Mouse (Mus musculus): ENCODE data around the gene Rreb1. TPM values are rescaled to one million over a fixed set of nuclear protein-coding genes. Genes with fewer than 3 reads are reported as not detected.

The Rreb1 gene
- polyA plus RNA-seq (2015; fragmentation: Nextera tagmentation; extraction: Ambion mirVana) = 17.3 and 20.6 TPM in 2 replicates

- Histone ChIP-seq H3K4me1 (replicated peaks; ENCODE audit: control insufficient read depth, insufficient read depth, low read length) (peaks cover 11% of the 10 kb centered on the region), H3K4me3 (ENCODE audit: low read length) (peak within 1 kb of the TSS; percentile 58), H3K9ac (ENCODE audit: low read length) (peak within 1 kb of the TSS; percentile 73), H3K9me3 (ENCODE audit: control insufficient read depth, low read length) (no peaks in the 10 kb centered on the region), H3K27ac (ENCODE audit: low read length) (peak within 1 kb of the TSS; percentile 7), H3K4me2 (ENCODE audit: low read depth, low read length) (peak within 1 kb of the TSS; percentile 72), H3K27me3 (ENCODE audit: control insufficient read depth, insufficient read depth, low read depth, low read length) (peaks cover 3% of the 10 kb centered on the region; the same call in 1 of the 2 replicates), H3K36me3 (ENCODE audit: control insufficient read depth, insufficient read depth, low read length) (no peaks in the 10 kb centered on the region)
- WGBS = 0% methylated on average over 27 of the region's 37 CpGs
- ATAC-seq (ENCODE audit: low read depth) = peak; percentile 67
Observed at GRCm38 (mm10) chr13:37778147-37778593, at the start of gene Rreb1. Rreb1 (plus strand) TSS chr13:37778400.

GRCm38 (mm10) chr13:37728551-37728950 is 49.6 kb upstream of the Rreb1 start:
- WGBS = 53% methylated on average over 7 of the region's 7 CpGs
- Histone ChIP-seq H3K36me3 (ENCODE audit: control insufficient read depth, insufficient read depth, low read length) (no peaks in the 10 kb centered on the region), H3K27me3 (ENCODE audit: control insufficient read depth, insufficient read depth, low read depth, low read length) (no peaks in the 10 kb centered on the region), H3K4me3 (ENCODE audit: low read length) (no peak overlapping the region), H3K4me1 (replicated peaks; ENCODE audit: control insufficient read depth, insufficient read depth, low read length) (no peaks in the 10 kb centered on the region; the same call in 1 of the 2 replicates), H3K4me2 (ENCODE audit: low read depth, low read length) (no peak overlapping the region), H3K27ac (ENCODE audit: low read length) (no peak overlapping the region), H3K9ac (ENCODE audit: low read length) (no peak overlapping the region), H3K9me3 (ENCODE audit: control insufficient read depth, low read length) (no peaks in the 10 kb centered on the region)
- ATAC-seq (ENCODE audit: low read depth) = no peak

GRCm38 (mm10) chr13:37731914-37732693 is 46.1 kb upstream of the Rreb1 start:
- no peaks in the 10 kb centered on the region; the same call in 1 of the 2 replicates for H3K4me1 ChIP-seq (replicated peaks; ENCODE audit: control insufficient read depth, insufficient read depth, low read length)
- no peak overlapping the region for H3K4me2 ChIP-seq (ENCODE audit: low read depth, low read length)
- peak; percentile 89 for ATAC-seq (ENCODE audit: low read depth)
- no peaks in the 10 kb centered on the region for H3K27me3 ChIP-seq (ENCODE audit: control insufficient read depth, insufficient read depth, low read depth, low read length)
- H3K4me3 ChIP-seq (ENCODE audit: low read length) = no peak overlapping the region
- 33% methylated on average over 12 of the region's 12 CpGs for whole genome bisulfite sequencing
- no peak overlapping the region for H3K9ac ChIP-seq (ENCODE audit: low read length)
- H3K36me3 ChIP-seq (ENCODE audit: control insufficient read depth, insufficient read depth, low read length) = no peaks in the 10 kb centered on the region
- H3K27ac ChIP-seq (ENCODE audit: low read length) = peak overlapping the region; percentile 80
- H3K9me3 ChIP-seq (ENCODE audit: control insufficient read depth, low read length) = no peaks in the 10 kb centered on the region

- no peak overlapping the region for H3K27ac ChIP-seq (ENCODE audit: low read length)
- no peaks in the 10 kb centered on the region; the same call in 1 of the 2 replicates for H3K4me1 ChIP-seq (replicated peaks; ENCODE audit: control insufficient read depth, insufficient read depth, low read length)
- H3K4me3 ChIP-seq (ENCODE audit: low read length) = no peak overlapping the region
- H3K27me3 ChIP-seq (ENCODE audit: control insufficient read depth, insufficient read depth, low read depth, low read length) = no peaks in the 10 kb centered on the region
- H3K9me3 ChIP-seq (ENCODE audit: control insufficient read depth, low read length) = no peaks in the 10 kb centered on the region
- 90% methylated on average over 11 of the region's 11 CpGs for WGBS
- H3K9ac ChIP-seq (ENCODE audit: low read length) = no peak overlapping the region
- H3K36me3 ChIP-seq (ENCODE audit: control insufficient read depth, insufficient read depth, low read length) = no peaks in the 10 kb centered on the region
- ATAC-seq (ENCODE audit: low read depth) = no peak
- H3K4me2 ChIP-seq (ENCODE audit: low read depth, low read length) = no peak overlapping the region
Observed at GRCm38 (mm10) chr13:37734501-37734900, 43.7 kb upstream of the Rreb1 start.

GRCm38 (mm10) chr13:37740111-37740510 is 38.1 kb upstream of the Rreb1 start:
- Histone ChIP-seq H3K36me3 (ENCODE audit: control insufficient read depth, insufficient read depth, low read length) (no peaks in the 10 kb centered on the region), H3K4me1 (replicated peaks; ENCODE audit: control insufficient read depth, insufficient read depth, low read length) (peaks cover 9% of the 10 kb centered on the region), H3K4me3 (ENCODE audit: low read length) (no peak overlapping the region), H3K9ac (ENCODE audit: low read length) (no peak overlapping the region), H3K27ac (ENCODE audit: low read length) (no peak overlapping the region), H3K27me3 (ENCODE audit: control insufficient read depth, insufficient read depth, low read depth, low read length) (no peaks in the 10 kb centered on the region), H3K4me2 (ENCODE audit: low read depth, low read length) (no peak overlapping the region), H3K9me3 (ENCODE audit: control insufficient read depth, low read length) (no peaks in the 10 kb centered on the region)
- ATAC-seq (ENCODE audit: low read depth) = no peak
- WGBS = 74% methylated on average over 5 of the region's 5 CpGs

- Histone ChIP-seq H3K27me3 (ENCODE audit: control insufficient read depth, insufficient read depth, low read depth, low read length) (no peaks in the 10 kb centered on the region), H3K27ac (ENCODE audit: low read length) (no peak overlapping the region), H3K4me3 (ENCODE audit: low read length) (no peak overlapping the region), H3K36me3 (ENCODE audit: control insufficient read depth, insufficient read depth, low read length) (no peaks in the 10 kb centered on the region), H3K4me2 (ENCODE audit: low read depth, low read length) (0 out of 2 replicates have a peak overlapping the region, but pooled peaks have one; percentile 3), H3K9ac (ENCODE audit: low read length) (0 out of 2 replicates have a peak overlapping the region, but pooled peaks have one; percentile 15), H3K4me1 (replicated peaks; ENCODE audit: control insufficient read depth, insufficient read depth, low read length) (peaks cover 9% of the 10 kb centered on the region), H3K9me3 (ENCODE audit: control insufficient read depth, low read length) (no peaks in the 10 kb centered on the region)
- WGBS = 19% methylated on average over 5 of the region's 5 CpGs
- ATAC-seq (ENCODE audit: low read depth) = no peak
Observed at GRCm38 (mm10) chr13:37740752-37741151, 37.4 kb upstream of the Rreb1 start.

GRCm38 (mm10) chr13:37742248-37742647 is 36.0 kb upstream of the Rreb1 start:
- H3K27me3 ChIP-seq (ENCODE audit: control insufficient read depth, insufficient read depth, low read depth, low read length) = no peaks in the 10 kb centered on the region
- no peak overlapping the region for H3K4me3 ChIP-seq (ENCODE audit: low read length)
- ATAC-seq (ENCODE audit: low read depth) = no peak
- H3K36me3 ChIP-seq (ENCODE audit: control insufficient read depth, insufficient read depth, low read length) = no peaks in the 10 kb centered on the region
- no peaks in the 10 kb centered on the region for H3K9me3 ChIP-seq (ENCODE audit: control insufficient read depth, low read length)
- no peak overlapping the region for H3K9ac ChIP-seq (ENCODE audit: low read length)
- H3K4me1 ChIP-seq (replicated peaks; ENCODE audit: control insufficient read depth, insufficient read depth, low read length) = peaks cover 9% of the 10 kb centered on the region
- 68% methylated on average over 4 of the region's 4 CpGs for WGBS
- no peak overlapping the region for H3K4me2 ChIP-seq (ENCODE audit: low read depth, low read length)
- H3K27ac ChIP-seq (ENCODE audit: low read length) = no peak overlapping the region

GRCm38 (mm10) chr13:37747504-37747903 is 30.7 kb upstream of the Rreb1 start:
- Histone ChIP-seq H3K27ac (ENCODE audit: low read length) (no peak overlapping the region), H3K4me3 (ENCODE audit: low read length) (no peak overlapping the region), H3K9me3 (ENCODE audit: control insufficient read depth, low read length) (no peaks in the 10 kb centered on the region), H3K4me1 (replicated peaks; ENCODE audit: control insufficient read depth, insufficient read depth, low read length) (peaks cover 22% of the 10 kb centered on the region), H3K27me3 (ENCODE audit: control insufficient read depth, insufficient read depth, low read depth, low read length) (no peaks in the 10 kb centered on the region), H3K9ac (ENCODE audit: low read length) (no peak overlapping the region), H3K36me3 (ENCODE audit: control insufficient read depth, insufficient read depth, low read length) (no peaks in the 10 kb centered on the region), H3K4me2 (ENCODE audit: low read depth, low read length) (no peak overlapping the region)
- WGBS = 60% methylated on average over 7 of the region's 7 CpGs
- no peak for ATAC-seq (ENCODE audit: low read depth)

GRCm38 (mm10) chr13:37749485-37749884 is 28.7 kb upstream of the Rreb1 start:
- 12% methylated on average over 3 of the region's 3 CpGs for WGBS
- Histone ChIP-seq H3K4me2 (ENCODE audit: low read depth, low read length) (no peak overlapping the region), H3K36me3 (ENCODE audit: control insufficient read depth, insufficient read depth, low read length) (no peaks in the 10 kb centered on the region), H3K9me3 (ENCODE audit: control insufficient read depth, low read length) (no peaks in the 10 kb centered on the region), H3K27me3 (ENCODE audit: control insufficient read depth, insufficient read depth, low read depth, low read length) (no peaks in the 10 kb centered on the region), H3K4me1 (replicated peaks; ENCODE audit: control insufficient read depth, insufficient read depth, low read length) (peaks cover 22% of the 10 kb centered on the region), H3K9ac (ENCODE audit: low read length) (no peak overlapping the region), H3K4me3 (ENCODE audit: low read length) (no peak overlapping the region), H3K27ac (ENCODE audit: low read length) (no peak overlapping the region)
- ATAC-seq (ENCODE audit: low read depth) = 0 out of 2 replicates have a peak, but pooled peaks have one; percentile 37

All from lung, embryonic 16.5 days (tissue).